Mouse (Mus musculus): ENCODE results near the gene Ipo13. TPM values are rescaled to one million over a fixed set of nuclear protein-coding genes. Genes with fewer than 3 reads are reported as not detected.

Gene Ipo13
- polyA plus RNA-seq, 1 experiment from 2014 or later = 56.7 TPM

DNA sequence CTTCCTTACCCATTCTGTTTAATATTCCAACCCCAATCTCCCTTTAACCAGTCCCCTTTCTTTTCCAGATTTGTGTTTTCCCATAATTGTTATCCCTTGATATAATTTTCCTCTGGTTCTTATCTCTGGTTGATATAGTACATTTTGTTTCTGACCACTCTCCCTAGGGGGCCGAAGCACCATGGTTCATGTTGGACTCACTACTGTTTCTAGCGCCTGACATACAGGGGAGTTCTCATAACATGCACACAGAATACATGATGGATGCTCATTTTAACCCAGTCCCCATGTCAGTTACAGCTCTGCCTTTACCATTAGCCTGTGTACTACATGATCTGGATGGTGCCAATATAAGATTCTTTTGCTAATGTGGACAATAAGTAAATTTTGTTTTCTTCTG is 26.9 kb downstream of the Ipo13 start:
- H3K36me3 ChIP-seq = peaks cover 42% of the 10 kb centered on the region
- DNase-seq (ENCODE audit: low spot score) = no peak
- H3K27ac ChIP-seq = no peak overlapping the region
- H3K27me3 ChIP-seq (ENCODE audit: low read depth, poor library complexity, severe bottlenecking) = no peaks in the 10 kb centered on the region
- H3K9me3 ChIP-seq (replicated peaks) = no peaks in the 10 kb centered on the region
- WGBS = 77% methylated on average over 2 of the region's 2 CpGs
- H3K4me1 ChIP-seq = peaks cover 47% of the 10 kb centered on the region
- peak overlapping the region; percentile 93 for H3K4me3 ChIP-seq

DNA sequence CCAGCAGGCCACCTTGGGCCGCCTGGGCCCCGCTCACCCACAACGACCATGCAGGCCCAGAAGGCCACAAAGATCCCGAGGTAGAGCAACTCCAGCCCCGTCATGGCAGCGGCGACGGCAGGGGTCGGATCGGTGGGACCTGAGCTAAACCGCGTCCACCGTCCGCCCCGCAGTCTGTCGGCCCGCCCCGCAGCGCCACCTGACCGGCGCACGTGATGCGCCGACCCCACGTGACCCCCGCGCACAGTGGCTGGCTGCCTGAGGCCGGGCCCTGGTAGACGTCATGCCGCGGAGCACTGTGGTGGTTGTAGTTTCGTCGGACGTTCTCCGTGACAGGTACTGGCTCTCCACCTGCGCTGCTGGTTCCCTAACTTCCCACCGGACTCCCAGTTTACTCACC is 27.7 kb downstream of the Ipo13 start, which contains the start of gene Atp6v0b:
Gene Atp6v0b (minus strand): TSS at position 201 of the 400 bp plus-strand sequence.
- H3K27ac ChIP-seq = peak within 1 kb of the TSS; percentile 84
- H3K36me3 ChIP-seq = peaks cover 42% of the 10 kb centered on the region
- DNase-seq (ENCODE audit: low spot score) = peak; percentile 98
- peaks cover 53% of the 10 kb centered on the region for H3K4me1 ChIP-seq
- H3K4me3 ChIP-seq = peak within 1 kb of the TSS; percentile 93
- WGBS = under 1% methylated on average over 37 of the region's 37 CpGs
- H3K9me3 ChIP-seq (replicated peaks) = no peaks in the 10 kb centered on the region
- H3K27me3 ChIP-seq (ENCODE audit: low read depth, poor library complexity, severe bottlenecking) = no peaks in the 10 kb centered on the region

DNA sequence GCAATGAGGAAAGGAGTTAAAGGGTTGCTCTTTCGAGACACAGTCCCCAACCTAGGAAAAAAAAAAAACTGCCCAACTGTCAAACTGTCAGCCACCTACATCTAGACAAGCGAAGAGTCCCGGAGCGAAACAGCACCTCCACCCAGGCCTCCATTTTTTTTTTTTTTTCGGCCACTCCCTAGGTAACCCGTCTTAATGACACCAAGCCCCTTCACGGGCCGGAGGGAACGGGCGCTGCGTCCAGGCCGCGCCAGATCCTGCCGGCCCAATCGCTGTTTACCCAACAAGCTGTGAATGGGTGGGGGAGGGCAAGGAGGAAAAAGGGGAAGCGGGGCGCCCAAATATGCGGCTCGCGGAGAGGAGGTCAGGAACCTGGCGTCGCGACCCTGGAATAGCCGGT is 28.2 kb downstream of the Ipo13 start:
- 3% methylated on average over 24 of the region's 24 CpGs for WGBS
- H3K27me3 ChIP-seq (ENCODE audit: low read depth, poor library complexity, severe bottlenecking) = no peaks in the 10 kb centered on the region
- H3K4me3 ChIP-seq = peak overlapping the region; percentile 93
- peak overlapping the region; percentile 84 for H3K27ac ChIP-seq
- no peak for DNase-seq (ENCODE audit: low spot score)
- no peaks in the 10 kb centered on the region for H3K9me3 ChIP-seq (replicated peaks)
- H3K36me3 ChIP-seq = peaks cover 42% of the 10 kb centered on the region
- H3K4me1 ChIP-seq = peaks cover 55% of the 10 kb centered on the region

DNA sequence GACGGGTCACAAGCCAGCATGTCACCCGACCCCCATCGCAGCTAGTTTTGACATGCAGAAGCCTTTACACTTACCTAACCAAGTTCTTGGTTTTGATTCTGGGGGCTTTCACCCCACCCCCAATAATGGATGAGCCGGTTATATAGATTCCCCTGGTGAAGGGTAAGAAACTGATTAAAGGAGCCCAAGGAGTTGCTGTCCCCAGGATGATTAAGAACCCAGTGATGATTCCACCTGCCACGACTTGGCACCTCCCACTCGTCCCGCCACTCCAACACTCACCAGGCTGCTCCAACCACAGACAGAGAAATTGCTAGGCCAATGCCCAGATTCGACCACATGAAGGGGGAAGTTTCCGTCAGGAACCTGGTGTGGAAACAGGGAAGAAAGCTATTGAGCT is 28.8 kb downstream of the Ipo13 start:
- H3K4me1 ChIP-seq = peaks cover 55% of the 10 kb centered on the region
- no peaks in the 10 kb centered on the region for H3K9me3 ChIP-seq (replicated peaks)
- peak overlapping the region; percentile 93 for H3K4me3 ChIP-seq
- 81% methylated on average over 9 of the region's 9 CpGs for WGBS
- no peak for DNase-seq (ENCODE audit: low spot score)
- no peak overlapping the region for H3K27ac ChIP-seq
- H3K27me3 ChIP-seq (ENCODE audit: low read depth, poor library complexity, severe bottlenecking) = no peaks in the 10 kb centered on the region
- peaks cover 47% of the 10 kb centered on the region for H3K36me3 ChIP-seq

DNA sequence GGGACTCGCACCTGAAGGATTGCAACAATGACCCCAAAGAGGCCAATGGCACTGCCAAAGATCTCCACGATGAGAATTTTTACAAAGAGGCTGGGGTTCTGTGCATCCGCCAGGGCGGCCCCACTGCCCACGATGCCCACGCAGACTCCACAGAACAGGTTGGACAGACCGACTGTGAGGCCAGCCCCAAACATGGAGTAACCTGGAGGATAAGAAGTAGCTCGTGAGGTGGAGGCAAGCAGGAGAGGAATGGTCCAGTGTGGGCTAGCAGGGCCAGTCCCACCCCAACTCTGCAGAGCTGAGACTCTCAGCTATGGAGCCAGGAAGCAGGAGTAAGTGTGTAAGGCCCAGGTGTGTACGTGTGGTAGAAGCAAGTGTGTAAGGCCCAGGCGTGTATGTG is 29.7 kb downstream of the Ipo13 start:
- Histone ChIP-seq H3K9me3 (replicated peaks) (no peaks in the 10 kb centered on the region), H3K27ac (no peak overlapping the region), H3K4me1 (peaks cover 54% of the 10 kb centered on the region), H3K4me3 (no peak overlapping the region), H3K27me3 (ENCODE audit: low read depth, poor library complexity, severe bottlenecking) (no peaks in the 10 kb centered on the region), H3K36me3 (peaks cover 49% of the 10 kb centered on the region)
- DNase-seq (ENCODE audit: low spot score) = no peak
- 94% methylated on average over 10 of the region's 10 CpGs for WGBS

DNA sequence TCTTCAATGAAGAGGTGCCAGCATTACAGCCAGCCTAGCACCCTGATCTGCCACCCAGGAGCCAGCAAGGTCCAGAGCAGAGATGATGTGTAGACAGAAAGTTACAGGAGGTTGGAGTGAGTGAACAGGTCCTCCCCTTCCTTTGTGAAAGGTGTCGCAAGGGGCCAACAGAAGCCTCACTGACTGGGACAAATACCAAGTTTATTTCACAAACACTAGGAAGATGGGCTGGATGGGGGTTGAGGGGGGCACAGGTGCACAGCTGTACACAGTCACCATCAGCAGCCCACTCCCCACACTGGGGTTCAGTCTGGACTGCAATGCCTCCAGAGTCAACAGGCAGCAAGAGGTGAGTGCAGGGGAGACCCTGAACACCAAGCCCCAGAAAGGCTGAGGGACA is 30.7 kb downstream of the Ipo13 start:
- H3K27ac ChIP-seq = no peak overlapping the region
- H3K4me1 ChIP-seq = peaks cover 54% of the 10 kb centered on the region
- H3K27me3 ChIP-seq (ENCODE audit: low read depth, poor library complexity, severe bottlenecking) = no peaks in the 10 kb centered on the region
- peak overlapping the region; percentile 93; the same call in 1 of the 2 replicates for H3K4me3 ChIP-seq
- H3K9me3 ChIP-seq (replicated peaks) = no peaks in the 10 kb centered on the region
- DNase-seq (ENCODE audit: low spot score) = no peak
- WGBS = 100% methylated on average over 1 of the region's 1 CpGs
- peaks cover 49% of the 10 kb centered on the region for H3K36me3 ChIP-seq

DNA sequence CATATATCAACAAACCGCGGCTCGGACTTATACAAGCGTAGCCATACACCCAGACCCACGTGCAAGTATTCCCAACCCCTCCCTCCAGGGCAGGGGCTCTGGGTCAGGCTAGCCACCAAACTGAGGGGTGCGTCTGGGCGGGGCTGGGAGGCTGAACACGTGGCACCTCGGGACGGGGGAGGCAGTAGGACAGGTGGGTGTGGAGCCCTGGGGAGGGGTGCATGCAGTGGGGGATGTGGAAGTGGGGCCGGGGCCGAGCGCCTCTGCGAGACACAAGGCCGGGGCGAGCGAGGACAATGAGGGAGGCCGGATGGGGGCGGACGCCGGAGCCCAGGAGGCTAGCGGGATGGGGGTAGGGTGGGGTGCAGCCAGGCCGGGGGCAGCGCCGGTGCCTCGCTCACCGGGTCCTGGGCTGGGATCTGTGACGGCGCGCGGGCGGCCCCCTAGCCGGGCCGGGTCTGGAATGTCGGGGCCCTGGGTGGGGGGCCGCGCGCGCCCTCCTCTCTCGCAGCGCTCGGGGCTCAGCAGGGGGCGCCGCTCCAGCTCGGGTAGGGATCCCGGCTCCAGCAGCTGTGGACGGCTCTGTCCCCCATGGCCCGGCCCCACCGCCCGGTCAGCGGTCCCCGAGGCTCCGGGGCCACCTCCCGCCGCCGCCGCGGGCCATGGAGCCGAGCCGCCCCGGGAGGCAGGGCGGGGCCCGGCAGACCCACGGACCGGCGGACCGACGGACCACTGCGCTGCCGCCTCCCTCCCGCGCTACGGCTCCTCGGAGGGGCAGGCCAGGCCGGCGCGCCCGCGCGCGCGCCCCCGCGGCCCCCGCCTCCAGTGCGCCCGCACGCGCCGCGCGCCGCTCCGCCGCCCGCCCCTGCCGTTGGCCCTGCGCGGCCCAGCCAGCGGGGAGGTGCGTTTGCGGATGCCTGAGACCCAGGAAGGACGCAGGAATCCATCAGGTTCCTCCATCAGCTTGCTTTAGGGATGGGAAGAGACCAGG is 31.8 kb downstream of the Ipo13 start, which contains the start of gene B4galt2:
Gene B4galt2 (minus strand): TSS at position 787 of the 991 bp plus-strand sequence.
- Histone ChIP-seq H3K27ac (peak within 1 kb of the TSS; percentile 94), H3K4me3 (peak within 1 kb of the TSS; percentile 93), H3K36me3 (peaks cover 56% of the 10 kb centered on the region)

DNA sequence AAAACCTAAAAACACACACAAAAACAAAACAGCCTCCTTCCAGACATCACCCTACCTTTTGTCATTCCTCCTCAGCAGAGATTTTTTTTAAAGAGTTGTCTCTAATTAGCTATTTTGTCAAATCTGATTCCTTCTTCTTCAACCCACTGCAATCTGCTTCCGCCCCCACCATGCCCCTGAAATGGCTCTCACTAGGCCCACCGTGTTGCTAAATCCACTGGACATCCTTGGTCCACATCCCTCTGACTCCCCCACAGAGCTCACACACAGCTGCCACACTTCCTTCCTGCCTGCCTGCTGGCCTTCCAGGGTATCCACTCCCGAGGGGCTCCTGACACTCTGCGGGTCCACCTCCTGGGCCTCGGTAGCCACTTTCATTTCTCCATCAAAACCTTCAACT is 36.1 kb downstream of the Ipo13 start:
- H3K36me3 ChIP-seq = peaks cover 75% of the 10 kb centered on the region
- H3K27ac ChIP-seq = no peak overlapping the region
- H3K4me1 ChIP-seq = peaks cover 32% of the 10 kb centered on the region
- DNase-seq (ENCODE audit: low spot score) = no peak
- no peaks in the 10 kb centered on the region for H3K27me3 ChIP-seq (ENCODE audit: low read depth, poor library complexity, severe bottlenecking)
- WGBS = 79% methylated on average over 5 of the region's 5 CpGs
- H3K9me3 ChIP-seq (replicated peaks) = no peaks in the 10 kb centered on the region
- no peak overlapping the region for H3K4me3 ChIP-seq

More for the DNA sequence above, 31.8 kb downstream of the Ipo13 start, which contains the start of gene B4galt2:
- peaks cover 59% of the 10 kb centered on the region for H3K4me1 ChIP-seq
- DNase-seq (ENCODE audit: low spot score) = peak; percentile 79
- under 1% methylated on average over 95 of the region's 103 CpGs for WGBS
- no peaks in the 10 kb centered on the region for H3K9me3 ChIP-seq (replicated peaks)
- H3K27me3 ChIP-seq (ENCODE audit: low read depth, poor library complexity, severe bottlenecking) = no peaks in the 10 kb centered on the region

DNA sequence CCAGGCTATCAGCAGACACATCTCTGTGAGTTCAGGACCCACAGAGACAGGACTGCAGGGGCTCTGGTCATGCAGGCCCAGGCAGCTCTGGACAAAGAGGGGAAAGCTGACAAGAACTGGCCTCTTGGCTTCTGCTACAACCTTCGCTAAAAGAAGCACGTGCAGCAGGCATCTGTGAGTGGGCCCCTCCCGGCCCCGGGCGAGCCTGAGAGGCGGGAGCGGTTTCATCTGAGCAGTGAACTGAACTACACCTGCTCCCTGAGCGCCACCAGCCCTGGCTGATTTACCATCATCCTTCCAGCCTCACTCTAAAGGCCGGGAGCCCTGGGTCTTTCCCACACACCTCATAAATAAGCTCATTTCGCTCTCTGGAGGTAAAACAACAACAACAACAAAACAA is 36.5 kb downstream of the Ipo13 start:
- Histone ChIP-seq H3K9me3 (replicated peaks) (no peaks in the 10 kb centered on the region), H3K27me3 (ENCODE audit: low read depth, poor library complexity, severe bottlenecking) (no peaks in the 10 kb centered on the region), H3K4me1 (peaks cover 31% of the 10 kb centered on the region), H3K36me3 (peaks cover 79% of the 10 kb centered on the region), H3K4me3 (no peak overlapping the region), H3K27ac (no peak overlapping the region)
- no peak for DNase-seq (ENCODE audit: low spot score)
- 77% methylated on average over 10 of the region's 10 CpGs for WGBS

DNA sequence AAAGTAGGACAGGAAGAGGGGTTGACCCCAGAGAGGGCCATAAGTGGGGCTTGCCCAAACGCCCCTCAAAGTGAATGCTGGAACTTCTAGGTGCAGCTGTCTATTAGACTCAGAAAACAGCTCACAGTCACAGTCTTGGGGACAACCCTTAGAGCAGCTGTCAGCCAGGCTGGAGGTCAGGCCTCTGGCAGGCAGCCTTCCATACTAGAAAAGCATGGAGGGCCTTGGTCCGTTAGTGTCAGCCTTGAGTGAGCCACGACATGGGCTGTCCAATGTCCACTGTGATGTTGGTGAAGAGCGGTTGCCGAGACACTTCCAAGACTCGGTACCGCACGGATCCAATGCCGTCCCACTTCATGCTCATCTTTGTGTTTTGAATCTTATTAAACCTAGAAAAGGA is 41.2 kb downstream of the Ipo13 start:
- Histone ChIP-seq H3K9me3 (replicated peaks) (no peaks in the 10 kb centered on the region), H3K36me3 (peaks cover 52% of the 10 kb centered on the region), H3K4me3 (no peak overlapping the region), H3K27me3 (ENCODE audit: low read depth, poor library complexity, severe bottlenecking) (no peaks in the 10 kb centered on the region), H3K4me1 (peaks cover 30% of the 10 kb centered on the region), H3K27ac (no peak overlapping the region)
- no peak for DNase-seq (ENCODE audit: low spot score)
- WGBS = 95% methylated on average over 9 of the region's 9 CpGs

DNA sequence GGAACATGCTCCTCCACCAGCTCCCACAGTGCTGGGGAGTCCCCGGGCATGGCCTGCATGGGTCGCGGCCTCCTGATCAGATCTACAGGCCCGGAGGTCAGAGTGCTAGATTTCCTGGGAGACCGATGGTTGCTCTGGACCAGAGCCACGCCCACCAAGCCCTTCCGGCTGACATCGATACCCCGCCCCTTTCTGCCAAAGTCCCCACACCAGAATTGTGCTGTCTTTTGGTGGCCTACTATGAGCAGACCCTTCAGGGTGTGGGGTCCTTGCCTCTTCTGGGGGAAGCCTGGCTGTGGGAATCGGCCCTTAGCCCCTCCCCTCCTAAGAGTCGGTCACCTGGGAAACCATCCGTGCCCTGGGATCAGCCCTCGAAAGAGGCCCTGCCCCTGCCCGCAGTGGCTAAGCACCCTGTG is 42.3 kb downstream of the Ipo13 start, which contains the start of gene Ccdc24:
Gene Ccdc24 (minus strand): TSS at position 87 of the 416 bp plus-strand sequence.
- DNase-seq (ENCODE audit: low spot score) = peak; percentile 44
- Histone ChIP-seq H3K27me3 (ENCODE audit: low read depth, poor library complexity, severe bottlenecking) (no peaks in the 10 kb centered on the region), H3K4me1 (peaks cover 36% of the 10 kb centered on the region), H3K36me3 (peaks cover 42% of the 10 kb centered on the region), H3K27ac (peak within 1 kb of the TSS; percentile 56), H3K4me3 (peak within 1 kb of the TSS; percentile 39), H3K9me3 (replicated peaks) (no peaks in the 10 kb centered on the region)
- WGBS = 11% methylated on average over 14 of the region's 14 CpGs

DNA sequence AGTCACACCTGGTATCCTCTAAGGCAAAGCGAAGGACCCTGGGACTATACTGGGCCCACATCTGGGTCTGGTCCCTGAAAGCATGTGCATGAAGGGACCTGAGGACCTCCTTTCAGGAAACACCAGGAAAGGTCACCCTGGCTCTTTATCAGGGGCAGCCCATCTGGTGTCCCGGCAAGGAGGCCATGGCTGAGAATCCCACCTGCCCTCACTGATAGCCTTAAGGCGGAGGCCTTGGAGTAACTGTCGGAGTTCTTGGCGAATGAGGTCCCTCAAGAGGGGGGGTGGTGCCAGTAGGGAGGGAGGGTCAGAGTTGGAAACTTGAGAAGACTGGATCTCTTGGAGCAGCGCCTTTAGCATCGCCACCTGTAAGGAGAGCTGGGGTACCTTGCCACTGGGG is 43.0 kb downstream of the Ipo13 start:
- WGBS = 57% methylated on average over 7 of the region's 7 CpGs
- peak overlapping the region; percentile 56 for H3K27ac ChIP-seq
- peaks cover 36% of the 10 kb centered on the region for H3K4me1 ChIP-seq

DNA sequence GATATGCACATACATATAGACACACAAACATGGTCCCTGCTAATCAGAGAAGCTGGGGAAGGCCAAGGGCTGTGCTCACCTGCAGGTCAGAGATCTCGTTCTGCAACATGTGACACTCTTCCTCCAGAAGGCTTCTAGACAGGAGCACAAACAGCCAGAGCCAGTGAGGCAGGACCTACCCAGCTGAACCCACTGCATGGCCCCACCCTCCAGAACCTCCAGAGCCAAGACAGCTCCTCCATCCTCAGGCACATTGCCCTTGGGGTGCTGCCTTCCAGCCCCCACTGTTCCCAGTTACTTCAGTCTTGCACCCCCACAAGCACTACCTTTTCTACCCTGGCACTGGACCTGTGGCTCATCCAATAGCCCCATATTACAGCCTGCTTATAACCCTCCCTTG is 44.4 kb downstream of the Ipo13 start:
- WGBS = 63% methylated on average over 1 of the region's 1 CpGs
- Histone ChIP-seq H3K9me3 (replicated peaks) (no peaks in the 10 kb centered on the region), H3K4me1 (peaks cover 42% of the 10 kb centered on the region)

More for the DNA sequence above, 43.0 kb downstream of the Ipo13 start:
- Histone ChIP-seq H3K36me3 (peaks cover 35% of the 10 kb centered on the region), H3K27me3 (ENCODE audit: low read depth, poor library complexity, severe bottlenecking) (no peaks in the 10 kb centered on the region), H3K4me3 (peak overlapping the region; percentile 39; the same call in 1 of the 2 replicates), H3K9me3 (replicated peaks) (no peaks in the 10 kb centered on the region)
- DNase-seq (ENCODE audit: low spot score) = no peak

More for the DNA sequence above, 44.4 kb downstream of the Ipo13 start:
- Histone ChIP-seq H3K4me3 (no peak overlapping the region), H3K27ac (no peak overlapping the region), H3K27me3 (ENCODE audit: low read depth, poor library complexity, severe bottlenecking) (no peaks in the 10 kb centered on the region), H3K36me3 (peaks cover 23% of the 10 kb centered on the region)
- DNase-seq (ENCODE audit: low spot score) = no peak
